Comparison of ENCODE assay signal across 8 mouse cellular contexts in the genomic region with DNA sequence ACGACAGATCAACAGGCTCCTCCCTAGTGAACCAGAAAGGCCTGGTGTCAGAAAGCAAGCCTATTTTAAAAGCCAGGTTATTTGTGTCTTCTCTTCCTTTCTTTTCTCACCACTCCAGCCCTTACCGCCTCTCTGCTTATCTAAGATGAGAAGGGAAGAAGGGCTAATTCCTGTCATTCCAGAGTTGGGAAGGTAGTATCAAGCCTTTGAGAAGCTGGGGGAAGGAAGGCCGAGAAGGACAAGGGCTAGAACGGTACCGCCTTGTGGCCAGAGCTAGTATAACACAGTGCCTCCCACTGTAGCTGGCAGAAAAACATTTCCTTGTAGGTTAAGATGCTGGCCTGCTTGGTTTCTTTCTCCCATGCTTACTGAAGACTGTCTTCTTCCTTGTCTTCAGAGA. TPM values are rescaled to one million over a fixed set of nuclear protein-coding genes. Genes with fewer than 3 reads are reported as not detected.
A peak's percentile ranks its signal among the peaks of the same experiment; 100 is the strongest.
DNase-seq lines count a peak whose midpoint lies in the region; ATAC-seq and TF ChIP-seq lines count a peak whose summit lies in the region.

No protein-coding gene starts in this region.

- peaks cover 4% of the 10 kb centered on the region; the same call in 1 of the 2 replicates for H3K4me1 ChIP-seq in heart, embryonic 15.5 days (replicated peaks)
- H3K4me1 ChIP-seq in midbrain, postnatal 0 days (ENCODE audit: insufficient read depth, low read length): no peaks in the 10 kb centered on the region
- no peaks in the 10 kb centered on the region for H3K4me1 ChIP-seq in hindbrain, embryonic 12.5 days

- H3K4me2 ChIP-seq in heart, embryonic 15.5 days: no peak overlapping the region
- H3K4me2 ChIP-seq in midbrain, postnatal 0 days (ENCODE audit: low read depth, low read length, poor library complexity, severe bottlenecking): no peak overlapping the region
- H3K4me2 ChIP-seq in hindbrain, embryonic 12.5 days (replicated peaks): no peak overlapping the region

- H3K4me3 ChIP-seq in heart, embryonic 15.5 days: no peak overlapping the region
- H3K4me3 ChIP-seq in midbrain, postnatal 0 days (ENCODE audit: low read depth, low read length): no peak overlapping the region
- no peak overlapping the region for H3K4me3 ChIP-seq in hindbrain, embryonic 12.5 days

- ATAC-seq in heart, embryonic 15.5 days (replicated peaks; ENCODE audit: insufficient number of reproducible peaks, insufficient read depth, low FRiP score, low read depth): no peak
- no peak for ATAC-seq in midbrain, postnatal 0 days (ENCODE audit: low FRiP score)
- no peak for ATAC-seq in hindbrain, embryonic 12.5 days (ENCODE audit: low FRiP score)

- peak overlapping the region; percentile 37; the same call in 1 of the 2 replicates for H3K27ac ChIP-seq in heart, embryonic 15.5 days
- H3K27ac ChIP-seq in midbrain, postnatal 0 days (ENCODE audit: low read depth, low read length): no peak overlapping the region
- no peak overlapping the region for H3K27ac ChIP-seq in hindbrain, embryonic 12.5 days

- peaks cover 15% of the 10 kb centered on the region for H3K36me3 ChIP-seq in heart, embryonic 15.5 days
- H3K36me3 ChIP-seq in midbrain, postnatal 0 days (ENCODE audit: insufficient read depth, low read length): no peaks in the 10 kb centered on the region
- no peaks in the 10 kb centered on the region for H3K36me3 ChIP-seq in hindbrain, embryonic 12.5 days

- no peak overlapping the region for H3K9ac ChIP-seq in heart, embryonic 15.5 days
- H3K9ac ChIP-seq in midbrain, postnatal 0 days (replicated peaks; ENCODE audit: low read length, poor library complexity, severe bottlenecking): no peak overlapping the region
- no peak overlapping the region for H3K9ac ChIP-seq in hindbrain, embryonic 12.5 days

- WGBS in heart, embryonic 15.5 days: 9% methylated on average over 5 of the region's 5 CpGs
- WGBS in midbrain, postnatal 0 days: 24% methylated on average over 5 of the region's 5 CpGs
- 25% methylated on average over 5 of the region's 5 CpGs for WGBS in hindbrain, embryonic 12.5 days

- H3K27me3 ChIP-seq in heart, embryonic 15.5 days: no peaks in the 10 kb centered on the region
- no peaks in the 10 kb centered on the region for H3K27me3 ChIP-seq in midbrain, postnatal 0 days (ENCODE audit: insufficient read depth, low read length)
- H3K27me3 ChIP-seq in hindbrain, embryonic 12.5 days: no peaks in the 10 kb centered on the region

- no peaks in the 10 kb centered on the region for H3K9me3 ChIP-seq in heart, embryonic 15.5 days (replicated peaks)
- H3K9me3 ChIP-seq in midbrain, postnatal 0 days (ENCODE audit: low read length): no peaks in the 10 kb centered on the region
- H3K9me3 ChIP-seq in hindbrain, embryonic 12.5 days (replicated peaks): no peaks in the 10 kb centered on the region

- peak; percentile 65 for TF ChIP-seq CTCF in midbrain, postnatal 0 days (IDR thresholded peaks at IDR 0.05)

- intact Hi-C loops in left cerebral cortex, postnatal 4 days (cut with DNase I): no loop called here

- peak; percentile 49 for DNase-seq in urinary bladder, postnatal 25 days (ENCODE audit: low spot score)
- no peak for DNase-seq in urinary bladder, adult 18-20 months (ENCODE audit: low spot score in 2 of 2)
- DNase-seq in adrenal gland, adult 18-20 months (ENCODE audit: low spot score in 2 of 2): peak; percentile 44 to 50
- peak; percentile 72 for DNase-seq in embryo, embryonic 10.5 days (ENCODE audit: low spot score)
- peak; percentile 29 for DNase-seq in left cerebral cortex, postnatal 4 days
- DNase-seq in midbrain, postnatal 0 days (ENCODE audit: low spot score): peak; percentile 27

RNA-seq across cellular contexts. Expression of gene Sugt1, which starts 24.7 kb away (rescaled TPM):
- total RNA-seq in adrenal gland, adult 18-20 months (2021): 100 to 1,000 TPM in 1 of 2 experiments, 10 to 100 TPM in 1; 79.4 to 121 TPM
- polyA plus RNA-seq in heart, embryonic 15.5 days (2015; fragmentation: Nextera tagmentation; extraction: Ambion mirVana): 92.5 and 106 TPM in 2 replicates
- 10 to 100 TPM; 74.3 to 83.4 TPM for total RNA-seq in left cerebral cortex, postnatal 4 days (2021)
- 19.1 and 36.1 TPM in 2 replicates for total RNA-seq in midbrain, postnatal 0 days (2014; rRNA removed)
- polyA plus RNA-seq in midbrain, postnatal 0 days (2015; fragmentation: Nextera tagmentation; extraction: Ambion mirVana): 86.0 and 87.0 TPM in 2 replicates
- polyA plus RNA-seq in hindbrain, embryonic 12.5 days (2016; fragmentation: Nextera tagmentation; extraction: Ambion mirVana): 128 and 133 TPM in 2 replicates

Comparison
In these comparisons a context has a peak if more than half of its experiments do, and no peak if none do; other contexts are left out.
1. DNase-seq: peak in urinary bladder, postnatal 25 days (single experiment), adrenal gland, adult 18-20 months (2 of 2), embryo, embryonic 10.5 days (single experiment), left cerebral cortex, postnatal 4 days (single experiment) and midbrain, postnatal 0 days (single experiment); none in urinary bladder, adult 18-20 months (0 of 2).